Mouse (Mus musculus): ENCODE data around the gene Ube2cbp. TPM values are rescaled to one million over a fixed set of nuclear protein-coding genes. Genes with fewer than 3 reads are reported as not detected.

Ube2cbp gene
- total and polyA plus RNA-seq, 3 experiments, result 3.3 to 6.4 (median 5.5) TPM

DNA sequence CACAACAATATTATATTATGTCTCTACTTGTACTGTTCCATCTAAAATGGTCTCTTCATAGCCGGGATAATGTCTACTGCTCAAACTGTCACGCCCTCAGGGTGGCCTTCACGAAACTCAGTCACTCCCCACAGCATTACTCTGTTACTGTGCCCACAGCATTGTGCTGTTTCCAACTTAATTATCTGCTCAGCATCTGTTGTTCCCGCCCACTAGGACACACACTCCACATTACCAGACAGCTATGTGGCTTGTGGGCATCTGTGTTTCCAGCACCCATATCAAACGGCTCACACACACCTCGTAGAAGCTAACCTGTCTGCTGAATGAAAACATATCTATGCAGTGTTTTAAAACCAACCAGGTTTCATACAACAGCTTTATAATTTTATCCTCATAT lies 13.7 kb downstream of the Ube2cbp start:
- no peak overlapping the region for H3K4me3 ChIP-seq (replicated peaks in 1 of 3; ENCODE audit: low read depth in 2 of 3, low read length in 2 of 3, poor library complexity in 1 of 3)
- peak overlapping the region; percentile 63; the same call in 1 of the 2 replicates for H3K4me2 ChIP-seq (ENCODE audit: insufficient read depth, low read depth, poor library complexity, severe bottlenecking)
- H3K27me3 ChIP-seq (replicated peaks), result no peaks in the 10 kb centered on the region
- no peak overlapping the region for H3K9ac ChIP-seq (ENCODE audit: insufficient read depth, low read depth)
- no peaks in the 10 kb centered on the region for H3K36me3 ChIP-seq (replicated peaks in 1 of 2; ENCODE audit: control insufficient read depth in 1 of 2, insufficient read depth in 1 of 2, low read length in 1 of 2)
- no peaks in the 10 kb centered on the region for H3K9me3 ChIP-seq (replicated peaks; ENCODE audit: low read length)
- dilution Hi-C loops (cut with MboI; ENCODE audit: extremely low pct_ligation_motif_present, extremely low pct_unique_long_range_greater_than_20kb, low sequenced_read_pairs), result no loop called here
- no peaks in the 10 kb centered on the region for H3K79me2 ChIP-seq (replicated peaks; ENCODE audit: control insufficient read depth, extremely low read depth, insufficient read depth, poor library complexity, severe bottlenecking)
- in situ Hi-C loops (cut with MboI; ENCODE audit: low pct_ligation_motif_present, low pct_unique_long_range_greater_than_20kb, low sequenced_read_pairs), result loop anchor here (5.0 to 25.0 kb wide), 2 partner anchors 286 to 674 kb away; partner anchors contain the start of gene Prss35
- TF ChIP-seq ZMIZ1 (IDR thresholded peaks at IDR 0.05; ENCODE audit: low read depth, low read length), result no peak
- no peak for DNase-seq (ENCODE audit: extremely low read depth)
- no peak overlapping the region for H3K27ac ChIP-seq (ENCODE audit: insufficient read depth, low read depth)
- H3K4me1 ChIP-seq (ENCODE audit: control insufficient read depth in 1 of 2, insufficient read depth in 2 of 2), result peaks cover 0 to 17% of the 10 kb centered on the region in 2 experiments; a peak in 2 of 4 replicates

DNA sequence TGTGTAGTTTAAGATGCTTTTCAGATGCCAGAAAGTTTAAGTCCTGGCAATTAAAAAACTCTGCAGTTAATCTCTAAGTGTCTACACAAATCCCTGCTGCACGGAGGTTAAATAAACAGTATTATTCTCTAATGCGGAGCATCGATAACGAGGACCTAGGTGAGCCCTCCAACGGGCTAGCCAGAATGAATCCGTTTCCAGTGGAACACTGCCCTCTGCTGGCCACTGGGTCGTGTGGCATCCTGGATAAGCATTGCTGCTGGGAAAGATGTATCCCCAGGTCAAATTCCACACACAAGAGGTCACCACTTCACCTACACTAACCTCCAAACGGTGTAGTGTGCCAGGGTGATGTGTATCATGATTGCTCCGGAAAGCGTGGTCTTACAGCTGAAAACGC lies 15.2 kb downstream of the Ube2cbp start:
- no peak overlapping the region for H3K4me3 ChIP-seq (replicated peaks in 1 of 3; ENCODE audit: low read depth in 2 of 3, low read length in 2 of 3, poor library complexity in 1 of 3)
- no peak overlapping the region for H3K4me2 ChIP-seq (ENCODE audit: insufficient read depth, low read depth, poor library complexity, severe bottlenecking)
- in situ Hi-C loops (cut with MboI; ENCODE audit: low pct_ligation_motif_present, low pct_unique_long_range_greater_than_20kb, low sequenced_read_pairs) (no loop called here), dilution Hi-C loops (cut with MboI; ENCODE audit: extremely low pct_ligation_motif_present, extremely low pct_unique_long_range_greater_than_20kb, low sequenced_read_pairs) (no loop called here)
- peak; percentile 71 for DNase-seq (ENCODE audit: extremely low read depth)
- TF ChIP-seq TBP (conservative IDR thresholded peaks at IDR 0.05; ENCODE audit: low read depth, low read length) (no peak), ZKSCAN1 (IDR thresholded peaks at IDR 0.05; ENCODE audit: borderline replicate concordance, low read depth, low read length) (no peak), USF2 (conservative IDR thresholded peaks at IDR 0.05; ENCODE audit: low read depth, low read length) (no peak), MYC (IDR thresholded peaks at IDR 0.05; ENCODE audit: low read depth, low read length) (0 out of 2 replicates have a peak, but pooled peaks have one; percentile 14), RCOR1 (conservative IDR thresholded peaks at IDR 0.05; ENCODE audit: low read depth, low read length) (no peak), POLR2AphosphoS2 (IDR thresholded peaks at IDR 0.05; ENCODE audit: low read depth, low read length) (no peak), PAX5 (IDR thresholded peaks at IDR 0.05; ENCODE audit: low read length) (no peak), ZMIZ1 (IDR thresholded peaks at IDR 0.05; ENCODE audit: low read depth, low read length) (no peak), EP300 (IDR thresholded peaks at IDR 0.05; ENCODE audit: low read length) (no peak), RAD21 (IDR thresholded peaks at IDR 0.05; ENCODE audit: low read depth, low read length) (peak; percentile 94), JUND (conservative IDR thresholded peaks at IDR 0.05; ENCODE audit: low read depth, low read length) (no peak), KAT2A (IDR thresholded peaks at IDR 0.05; ENCODE audit: insufficient replicate concordance, low read length) (no peak), MAFK (IDR thresholded peaks at IDR 0.05; ENCODE audit: insufficient replicate concordance, low read length) (no peak), CHD2 (IDR thresholded peaks at IDR 0.05; ENCODE audit: low read length) (no peak), JUN (IDR thresholded peaks at IDR 0.05; ENCODE audit: insufficient read depth, low read depth, low read length) (no peak), NELFE (IDR thresholded peaks at IDR 0.05; ENCODE audit: low read depth, low read length) (no peak), ZC3H11A (IDR thresholded peaks at IDR 0.05; ENCODE audit: low read depth, low read length) (peak; percentile 36; the same call in 1 of the 2 replicates), ELF1 (IDR thresholded peaks at IDR 0.05; ENCODE audit: low read depth, low read length) (no peak), MAX (IDR thresholded peaks at IDR 0.05; ENCODE audit: low read length) (no peak), NRF1 (IDR thresholded peaks at IDR 0.05; ENCODE audit: low read depth, low read length) (no peak), SMC3 (IDR thresholded peaks at IDR 0.05; ENCODE audit: low read depth, low read length) (peak; percentile 87), CTCF (conservative IDR thresholded peaks at IDR 0.05 in 1 of 2, IDR thresholded peaks at IDR 0.05 in 1 of 2; ENCODE audit: low read depth in 2 of 2, low read length in 2 of 2) (peak; percentile 92 to 98), CHD1 (IDR thresholded peaks at IDR 0.05; ENCODE audit: low read depth, low read length) (no peak)
- H3K79me2 ChIP-seq (replicated peaks; ENCODE audit: control insufficient read depth, extremely low read depth, insufficient read depth, poor library complexity, severe bottlenecking), result no peaks in the 10 kb centered on the region
- H3K27me3 ChIP-seq (replicated peaks), result no peaks in the 10 kb centered on the region
- no peak overlapping the region for H3K9ac ChIP-seq (ENCODE audit: insufficient read depth, low read depth)
- peaks cover 0 to 17% of the 10 kb centered on the region in 2 experiments; a peak in 2 of 4 replicates for H3K4me1 ChIP-seq (ENCODE audit: control insufficient read depth in 1 of 2, insufficient read depth in 2 of 2)
- no peak overlapping the region for H3K27ac ChIP-seq (ENCODE audit: insufficient read depth, low read depth)
- H3K9me3 ChIP-seq (replicated peaks; ENCODE audit: low read length), result no peaks in the 10 kb centered on the region
- no peaks in the 10 kb centered on the region for H3K36me3 ChIP-seq (replicated peaks in 1 of 2; ENCODE audit: control insufficient read depth in 1 of 2, insufficient read depth in 1 of 2, low read length in 1 of 2)

Measured in CH12.LX (cell line).